In the genomic region with DNA sequence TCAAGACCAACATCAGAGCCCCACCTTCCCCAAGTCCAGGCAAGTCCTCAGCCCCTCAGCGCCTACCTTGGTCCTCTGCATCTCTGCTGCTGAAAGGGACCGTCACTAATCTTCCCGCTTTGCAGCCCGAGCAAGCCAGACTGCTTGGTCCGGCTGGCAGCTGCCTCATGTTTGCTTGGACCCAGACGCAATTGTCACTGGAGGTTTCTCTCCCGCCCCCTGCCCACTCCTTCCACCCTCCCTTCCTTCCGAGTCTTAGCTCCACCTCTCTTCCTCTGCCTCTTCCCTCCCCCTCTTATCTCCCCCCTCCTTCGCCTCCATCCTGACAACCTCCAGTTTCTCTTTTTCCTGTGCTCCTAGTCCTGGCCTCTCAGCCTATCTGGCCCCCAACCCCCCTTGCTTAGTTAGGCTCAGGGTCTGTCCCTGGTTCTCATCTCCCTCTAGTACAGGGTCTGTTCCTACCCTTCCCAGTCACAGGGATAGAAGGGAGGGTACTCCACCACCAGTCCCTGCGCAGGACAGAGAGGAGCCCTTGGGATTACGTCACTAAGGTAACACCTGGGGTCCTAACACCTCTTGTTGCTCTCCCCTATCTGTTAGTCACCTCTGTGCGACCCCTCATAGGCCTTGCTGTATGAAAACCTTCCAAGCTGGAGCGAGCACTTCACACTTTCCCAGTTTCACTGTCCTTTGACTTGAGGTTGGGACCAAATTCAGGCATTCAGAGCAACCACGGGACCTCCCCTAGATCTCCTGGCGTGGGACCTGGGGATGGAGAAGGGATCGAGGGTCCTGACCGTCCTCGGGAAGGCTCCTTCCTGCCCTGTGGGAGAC, we compare ENCODE assay signal across 8 mouse cellular contexts. TPM values are rescaled to one million over a fixed set of nuclear protein-coding genes. Genes with fewer than 3 reads are reported as not detected.
DNase-seq lines count a peak whose midpoint lies in the region; ATAC-seq lines count a peak whose summit lies in the region.

No protein-coding gene starts in this region.

- peaks cover 17% of the 10 kb centered on the region for H3K4me1 ChIP-seq in heart, embryonic 13.5 days
- H3K4me1 ChIP-seq in heart, embryonic 16.5 days (ENCODE audit: control insufficient read depth, insufficient read depth, low read length) = peaks cover 3% of the 10 kb centered on the region; the same call in 1 of the 2 replicates
- H3K4me1 ChIP-seq in midbrain, embryonic 14.5 days (ENCODE audit: control insufficient read depth, insufficient read depth, low read length) = peaks cover 23% of the 10 kb centered on the region

- peaks cover 36% of the 10 kb centered on the region for H3K27me3 ChIP-seq in heart, embryonic 13.5 days (replicated peaks)
- peaks cover 3% of the 10 kb centered on the region; the same call in 1 of the 2 replicates for H3K27me3 ChIP-seq in heart, embryonic 16.5 days (ENCODE audit: control insufficient read depth, insufficient read depth, low read length)
- no peaks in the 10 kb centered on the region for H3K27me3 ChIP-seq in midbrain, embryonic 14.5 days (ENCODE audit: control insufficient read depth, insufficient read depth, low read length)

- H3K36me3 ChIP-seq in heart, embryonic 13.5 days = no peaks in the 10 kb centered on the region
- no peaks in the 10 kb centered on the region for H3K36me3 ChIP-seq in heart, embryonic 16.5 days (ENCODE audit: control insufficient read depth, insufficient read depth)
- no peaks in the 10 kb centered on the region for H3K36me3 ChIP-seq in midbrain, embryonic 14.5 days (ENCODE audit: control insufficient read depth, insufficient read depth, low read length)

- H3K27ac ChIP-seq in heart, embryonic 13.5 days (replicated peaks) = no peak overlapping the region
- H3K27ac ChIP-seq in heart, embryonic 16.5 days (ENCODE audit: low read length) = no peak overlapping the region
- H3K27ac ChIP-seq in midbrain, embryonic 14.5 days (replicated peaks; ENCODE audit: low read depth, low read length) = peak overlapping the region; percentile 77

- DNase-seq in heart, adult 8-10 months (ENCODE audit: low spot score) = no peak
- peak; percentile 84 to 85 for DNase-seq in cerebellum, postnatal 36 days
- DNase-seq in left cerebral cortex, adult 8-10 months (ENCODE audit: low spot score in 2 of 2) = peak; percentile 68 to 79
- peak; percentile 79 for DNase-seq in midbrain, embryonic 14.5 days
- DNase-seq in ovary, postnatal 36 days (ENCODE audit: low spot score) = no peak
- DNase-seq in adipocyte (ENCODE audit: low spot score) = no peak

- peak overlapping the region; percentile 61 for H3K9ac ChIP-seq in heart, embryonic 13.5 days
- no peak overlapping the region for H3K9ac ChIP-seq in heart, embryonic 16.5 days (ENCODE audit: low read length)
- H3K9ac ChIP-seq in midbrain, embryonic 14.5 days (replicated peaks; ENCODE audit: low read length) = peak overlapping the region; percentile 32

- peak overlapping the region; percentile 67 for H3K4me2 ChIP-seq in heart, embryonic 13.5 days
- H3K4me2 ChIP-seq in heart, embryonic 16.5 days (ENCODE audit: low read depth, low read length) = peak overlapping the region; percentile 49
- H3K4me2 ChIP-seq in midbrain, embryonic 14.5 days (ENCODE audit: low read length) = peak overlapping the region; percentile 57

- peak overlapping the region; percentile 40 for H3K4me3 ChIP-seq in heart, embryonic 13.5 days
- peak overlapping the region; percentile 26 for H3K4me3 ChIP-seq in heart, embryonic 16.5 days (ENCODE audit: low read length)
- peak overlapping the region; percentile 31 for H3K4me3 ChIP-seq in midbrain, embryonic 14.5 days (replicated peaks; ENCODE audit: low read depth, low read length)

- under 1% methylated on average over 18 of the region's 18 CpGs for WGBS in heart, embryonic 13.5 days
- 3% methylated on average over 18 of the region's 18 CpGs for WGBS in heart, embryonic 16.5 days
- under 1% methylated on average over 18 of the region's 18 CpGs for WGBS in midbrain, embryonic 14.5 days

- H3K9me3 ChIP-seq in heart, embryonic 13.5 days = no peaks in the 10 kb centered on the region
- H3K9me3 ChIP-seq in heart, embryonic 16.5 days (replicated peaks; ENCODE audit: control insufficient read depth, low read length) = no peaks in the 10 kb centered on the region
- no peaks in the 10 kb centered on the region for H3K9me3 ChIP-seq in midbrain, embryonic 14.5 days (ENCODE audit: control insufficient read depth, low read length)

- ATAC-seq in heart, embryonic 13.5 days (ENCODE audit: extremely low read depth, insufficient number of reproducible peaks, low FRiP score, low TSS enrichment) = no peak
- 0 out of 2 replicates have a peak, but pooled peaks have one; percentile 25 for ATAC-seq in heart, embryonic 16.5 days (replicated peaks; ENCODE audit: extremely low read depth, insufficient read depth, low FRiP score)
- peak; percentile 71 for ATAC-seq in midbrain, embryonic 14.5 days (ENCODE audit: low FRiP score, low TSS enrichment)

RNA-seq across cellular contexts. Expression of a gene that starts 0.5 kb away (rescaled TPM):
- 0.93 and 1.4 TPM in 2 replicates for polyA plus RNA-seq in heart, embryonic 13.5 days (2015; fragmentation: Nextera tagmentation; extraction: Ambion mirVana)
- total RNA-seq in heart, adult 8-10 months (2022) = 1 to 10 TPM in 3 of 4 experiments, under 1 TPM in 1; 0.86 to 1.3 (median 1.2) TPM
- polyA plus RNA-seq in heart, embryonic 16.5 days (2015; fragmentation: Nextera tagmentation; extraction: Ambion mirVana) = 1.3 and 2.0 TPM in 2 replicates
- 100 to 1,000 TPM; 120 to 130 (median 126) TPM for total RNA-seq in left cerebral cortex, adult 8-10 months (2022)
- polyA plus RNA-seq in midbrain, embryonic 14.5 days (2014; fragmentation: Nextera tagmentation; extraction: Ambion mirVana) = 10.7 and 13.1 TPM in 2 replicates

RNA-seq across cellular contexts. Expression of a gene that starts 19.9 kb away (rescaled TPM):
- 0.10 and 0.19 TPM in 2 replicates for polyA plus RNA-seq in heart, embryonic 13.5 days (2015; fragmentation: Nextera tagmentation; extraction: Ambion mirVana)
- under 1 TPM; 0.12 to 0.88 (median 0.25) TPM for total RNA-seq in heart, adult 8-10 months (2022)
- 0.21 and 0.34 TPM in 2 replicates for polyA plus RNA-seq in heart, embryonic 16.5 days (2015; fragmentation: Nextera tagmentation; extraction: Ambion mirVana)
- under 1 TPM; 0.26 to 0.50 (median 0.38) TPM for total RNA-seq in left cerebral cortex, adult 8-10 months (2022)
- polyA plus RNA-seq in midbrain, embryonic 14.5 days (2014; fragmentation: Nextera tagmentation; extraction: Ambion mirVana) = not detected in 2 replicates

Comparison
In these comparisons a context has a peak if more than half of its experiments do, and no peak if none do; other contexts are left out.
1. DNase-seq: peak in cerebellum, postnatal 36 days (2 of 2), left cerebral cortex, adult 8-10 months (2 of 2) and midbrain, embryonic 14.5 days (single experiment); none in heart, adult 8-10 months (single experiment), ovary, postnatal 36 days (single experiment) and adipocyte (single experiment).
2. Peak in every context shown above with its lines, with median percentiles within 50 percentile points of each other: H3K4me2 ChIP-seq and H3K4me3 ChIP-seq.